Mouse (Mus musculus): ENCODE data around the gene Ndc1. TPM values are rescaled to one million over a fixed set of nuclear protein-coding genes. Genes with fewer than 3 reads are reported as not detected.

The Ndc1 gene
- polyA plus RNA-seq, 1 experiment from 2014 or later: 38.8 TPM

- no peaks in the 10 kb centered on the region for H3K9me3 ChIP-seq
- 76% methylated on average over 5 of the region's 5 CpGs for WGBS
- H3K4me3 ChIP-seq (replicated peaks): no peak overlapping the region
- no peak overlapping the region for H3K27ac ChIP-seq
- H3K36me3 ChIP-seq (replicated peaks): no peaks in the 10 kb centered on the region
- ATAC-seq (ENCODE audit: low FRiP score): no peak
- no peak overlapping the region for H3K4me2 ChIP-seq
- no peak overlapping the region for H3K9ac ChIP-seq
- H3K27me3 ChIP-seq: peaks cover 56% of the 10 kb centered on the region
- peaks cover 21% of the 10 kb centered on the region for H3K4me1 ChIP-seq
These were observed 65.1 kb downstream of the Ndc1 start for GRCm38 (mm10) chr4:107432717-107433116.

GRCm38 (mm10) chr4:107433998-107434355 lies 66.4 kb downstream of the Ndc1 start:
- whole genome bisulfite sequencing: 5% methylated on average over 15 of the region's 15 CpGs
- Histone ChIP-seq H3K9me3 (no peaks in the 10 kb centered on the region), H3K4me3 (replicated peaks) (peak overlapping the region; percentile 64), H3K27ac (no peak overlapping the region), H3K4me2 (peak overlapping the region; percentile 96), H3K9ac (no peak overlapping the region), H3K36me3 (replicated peaks) (no peaks in the 10 kb centered on the region), H3K4me1 (peaks cover 21% of the 10 kb centered on the region), H3K27me3 (peaks cover 69% of the 10 kb centered on the region)
- no peak for ATAC-seq (ENCODE audit: low FRiP score)

GRCm38 (mm10) chr4:107434356-107435237 lies 67.0 kb downstream of the Ndc1 start, which contains the start of gene Glis1:
Gene Glis1, plus strand, starts transcription at chr4:107434591.
- Histone ChIP-seq H3K27ac (no peak within 1 kb of the TSS), H3K4me2 (peak within 1 kb of the TSS; percentile 96)
- peak; percentile 89 for ATAC-seq (ENCODE audit: low FRiP score)

GRCm38 (mm10) chr4:107435238-107435946 lies 67.8 kb downstream of the Ndc1 start:
- H3K4me2 ChIP-seq: peak overlapping the region; percentile 96
- H3K9me3 ChIP-seq: no peaks in the 10 kb centered on the region
- WGBS: 1% methylated on average over 46 of the region's 47 CpGs

More at GRCm38 (mm10) chr4:107434356-107435237, 67.0 kb downstream of the Ndc1 start, which contains the start of gene Glis1:
- under 1% methylated on average over 92 of the region's 112 CpGs for WGBS
- H3K27me3 ChIP-seq: peaks cover 70% of the 10 kb centered on the region
- peak within 1 kb of the TSS; percentile 68 for H3K9ac ChIP-seq
- no peaks in the 10 kb centered on the region for H3K36me3 ChIP-seq (replicated peaks)
- peak within 1 kb of the TSS; percentile 64 for H3K4me3 ChIP-seq (replicated peaks)
- no peaks in the 10 kb centered on the region for H3K9me3 ChIP-seq
- H3K4me1 ChIP-seq: peaks cover 21% of the 10 kb centered on the region

GRCm38 (mm10) chr4:107436476-107436875 lies 68.9 kb downstream of the Ndc1 start:
- Histone ChIP-seq H3K4me2 (no peak overlapping the region), H3K36me3 (replicated peaks) (no peaks in the 10 kb centered on the region), H3K9ac (no peak overlapping the region), H3K9me3 (no peaks in the 10 kb centered on the region), H3K4me3 (replicated peaks) (no peak overlapping the region), H3K4me1 (peaks cover 26% of the 10 kb centered on the region), H3K27me3 (peaks cover 82% of the 10 kb centered on the region), H3K27ac (no peak overlapping the region)
- no peak for ATAC-seq (ENCODE audit: low FRiP score)
- WGBS: 93% methylated on average over 7 of the region's 7 CpGs

More at GRCm38 (mm10) chr4:107435238-107435946, 67.8 kb downstream of the Ndc1 start:
- H3K9ac ChIP-seq: peak overlapping the region; percentile 68
- peak overlapping the region; percentile 64 for H3K4me3 ChIP-seq (replicated peaks)
- peaks cover 72% of the 10 kb centered on the region for H3K27me3 ChIP-seq
- no peaks in the 10 kb centered on the region for H3K36me3 ChIP-seq (replicated peaks)
- H3K4me1 ChIP-seq: peaks cover 24% of the 10 kb centered on the region
- no peak overlapping the region for H3K27ac ChIP-seq
- peak; percentile 3; the same call in 1 of the 2 replicates for ATAC-seq (ENCODE audit: low FRiP score)

GRCm38 (mm10) chr4:107438741-107439140 lies 71.2 kb downstream of the Ndc1 start:
- Histone ChIP-seq H3K4me1 (peaks cover 42% of the 10 kb centered on the region), H3K4me2 (no peak overlapping the region), H3K9ac (no peak overlapping the region), H3K27me3 (peaks cover 82% of the 10 kb centered on the region), H3K36me3 (replicated peaks) (no peaks in the 10 kb centered on the region), H3K9me3 (no peaks in the 10 kb centered on the region), H3K27ac (no peak overlapping the region), H3K4me3 (replicated peaks) (no peak overlapping the region)
- no peak for ATAC-seq (ENCODE audit: low FRiP score)
- WGBS: 88% methylated on average over 8 of the region's 8 CpGs

- Histone ChIP-seq H3K4me2 (peak overlapping the region; percentile 34), H3K9me3 (no peaks in the 10 kb centered on the region), H3K4me3 (replicated peaks) (no peak overlapping the region), H3K4me1 (peaks cover 26% of the 10 kb centered on the region), H3K27ac (no peak overlapping the region), H3K27me3 (peaks cover 79% of the 10 kb centered on the region), H3K9ac (no peak overlapping the region), H3K36me3 (replicated peaks) (no peaks in the 10 kb centered on the region)
- 19% methylated on average over 13 of the region's 13 CpGs for WGBS
- no peak for ATAC-seq (ENCODE audit: low FRiP score)
These were observed 72.7 kb downstream of the Ndc1 start for GRCm38 (mm10) chr4:107440306-107440705.

- Histone ChIP-seq H3K4me1 (peaks cover 21% of the 10 kb centered on the region), H3K4me2 (no peak overlapping the region), H3K4me3 (replicated peaks) (no peak overlapping the region), H3K9ac (no peak overlapping the region), H3K27ac (no peak overlapping the region), H3K36me3 (replicated peaks) (no peaks in the 10 kb centered on the region), H3K9me3 (no peaks in the 10 kb centered on the region), H3K27me3 (peaks cover 61% of the 10 kb centered on the region)
- ATAC-seq (ENCODE audit: low FRiP score): no peak
- 63% methylated on average over 11 of the region's 11 CpGs for WGBS
These were observed 74.7 kb downstream of the Ndc1 start for GRCm38 (mm10) chr4:107442288-107442687.

- 31% methylated on average over 16 of the region's 16 CpGs for WGBS
- H3K4me1 ChIP-seq: peaks cover 21% of the 10 kb centered on the region
- no peak overlapping the region for H3K9ac ChIP-seq
- H3K27me3 ChIP-seq: peaks cover 54% of the 10 kb centered on the region
- H3K4me2 ChIP-seq: peak overlapping the region; percentile 13
- H3K9me3 ChIP-seq: no peaks in the 10 kb centered on the region
- ATAC-seq (ENCODE audit: low FRiP score): no peak
- no peaks in the 10 kb centered on the region for H3K36me3 ChIP-seq (replicated peaks)
- no peak overlapping the region for H3K27ac ChIP-seq
- no peak overlapping the region for H3K4me3 ChIP-seq (replicated peaks)
These were observed 75.4 kb downstream of the Ndc1 start for GRCm38 (mm10) chr4:107442891-107443483.

- H3K36me3 ChIP-seq (replicated peaks): no peaks in the 10 kb centered on the region
- H3K4me1 ChIP-seq: peaks cover 21% of the 10 kb centered on the region
- H3K27me3 ChIP-seq: peaks cover 48% of the 10 kb centered on the region
- no peak overlapping the region for H3K4me3 ChIP-seq (replicated peaks)
- H3K9me3 ChIP-seq: no peaks in the 10 kb centered on the region
- H3K4me2 ChIP-seq: peak overlapping the region; percentile 13; the same call in 1 of the 2 replicates
- 42% methylated on average over 11 of the region's 11 CpGs for WGBS
- no peak overlapping the region for H3K9ac ChIP-seq
- H3K27ac ChIP-seq: no peak overlapping the region
- no peak for ATAC-seq (ENCODE audit: low FRiP score)
These were observed 76.0 kb downstream of the Ndc1 start for GRCm38 (mm10) chr4:107443621-107444020.

GRCm38 (mm10) chr4:107448481-107448880 lies 80.9 kb downstream of the Ndc1 start:
- Histone ChIP-seq H3K4me2 (no peak overlapping the region), H3K4me3 (replicated peaks) (no peak overlapping the region), H3K4me1 (peaks cover 1% of the 10 kb centered on the region), H3K27ac (no peak overlapping the region), H3K9me3 (no peaks in the 10 kb centered on the region), H3K9ac (no peak overlapping the region), H3K27me3 (peaks cover 16% of the 10 kb centered on the region), H3K36me3 (replicated peaks) (no peaks in the 10 kb centered on the region)
- WGBS: 91% methylated on average over 6 of the region's 6 CpGs
- ATAC-seq (ENCODE audit: low FRiP score): no peak

- H3K4me3 ChIP-seq (replicated peaks): no peak overlapping the region
- no peak overlapping the region for H3K9ac ChIP-seq
- peaks cover 5% of the 10 kb centered on the region; the same call in 1 of the 2 replicates for H3K27me3 ChIP-seq
- WGBS: 93% methylated on average over 13 of the region's 13 CpGs
- no peak overlapping the region for H3K4me2 ChIP-seq
- no peaks in the 10 kb centered on the region for H3K4me1 ChIP-seq
- no peak overlapping the region for H3K27ac ChIP-seq
- H3K36me3 ChIP-seq (replicated peaks): no peaks in the 10 kb centered on the region
- no peak for ATAC-seq (ENCODE audit: low FRiP score)
- H3K9me3 ChIP-seq: no peaks in the 10 kb centered on the region
These were observed 81.9 kb downstream of the Ndc1 start for GRCm38 (mm10) chr4:107449519-107449918.
